Comparison of ENCODE assay signal across 9 mouse cellular contexts in genomic region chr4:137308377-137308776, GRCm38 (mm10). TPM values are rescaled to one million over a fixed set of nuclear protein-coding genes. Genes with fewer than 3 reads are reported as not detected.
DNase-seq lines count a peak whose midpoint lies in the region; ATAC-seq lines count a peak whose summit lies in the region.
"Had no signal": no experiment of that assay in that cellular context is flagged by ENCODE, and none has a peak within 500 bp of the region (broad histone marks: within the 10 kb centered on the region; RNA-seq: fewer than 3 reads in every experiment).

No protein-coding gene starts in this region.

- no peak overlapping the region for H3K27ac ChIP-seq in intestine, embryonic 14.5 days (ENCODE audit: low read depth)
- H3K27ac ChIP-seq in intestine, embryonic 15.5 days: no peak overlapping the region
- H3K27ac ChIP-seq: lung, embryonic 15.5 days had no signal

- peak; percentile 70 for DNase-seq in intestine, embryonic 14.5 days (ENCODE audit: low spot score)
- DNase-seq in thymus, postnatal 14 days: peak; percentile 16
- DNase-seq in thymus, postnatal 36 days: no peak
- peak; percentile 35 for DNase-seq in c-Kit-positive CD71-positive TER-119-positive erythroid progenitor cells, embryonic 14.5 days (ENCODE audit: low spot score)
- peak; percentile 31 to 44 for DNase-seq in kidney, postnatal 36 days
- no peak for DNase-seq in spleen, postnatal 10 days (ENCODE audit: low spot score in 2 of 2)
- no peak for DNase-seq in gastrocnemius, postnatal 36 days

- no peaks in the 10 kb centered on the region for H3K9me3 ChIP-seq in intestine, embryonic 14.5 days (ENCODE audit: control insufficient read depth, low read length)
- no peaks in the 10 kb centered on the region for H3K9me3 ChIP-seq in intestine, embryonic 15.5 days
- H3K9me3 ChIP-seq: lung, embryonic 15.5 days had no signal

- 0 out of 2 replicates have a peak, but pooled peaks cover 9% of the 10 kb centered on the region for H3K36me3 ChIP-seq in intestine, embryonic 14.5 days (ENCODE audit: control insufficient read depth, insufficient read depth, low read length)
- no peaks in the 10 kb centered on the region for H3K36me3 ChIP-seq in intestine, embryonic 15.5 days

- no peak overlapping the region for H3K4me3 ChIP-seq in intestine, embryonic 14.5 days (ENCODE audit: low read depth, low read length)
- no peak overlapping the region for H3K4me3 ChIP-seq in intestine, embryonic 15.5 days (replicated peaks)
- H3K4me3 ChIP-seq: lung, embryonic 15.5 days had no signal

- no peak overlapping the region for H3K4me2 ChIP-seq in intestine, embryonic 14.5 days (ENCODE audit: low read length)
- H3K4me2 ChIP-seq in intestine, embryonic 15.5 days (replicated peaks): no peak overlapping the region
- H3K4me2 ChIP-seq: lung, embryonic 15.5 days had no signal

- no peak overlapping the region for H3K9ac ChIP-seq in intestine, embryonic 14.5 days (ENCODE audit: low read length)
- H3K9ac ChIP-seq in intestine, embryonic 15.5 days: no peak overlapping the region
- H3K9ac ChIP-seq: lung, embryonic 15.5 days had no signal

- WGBS in intestine, embryonic 14.5 days: 50% methylated on average over 5 of the region's 5 CpGs
- WGBS in intestine, embryonic 15.5 days: 42% methylated on average over 5 of the region's 5 CpGs

- intact Hi-C loops in gastrocnemius, postnatal 36 days (cut with DNase I): loop anchor here (2.0 to 10.0 kb wide), 2 partner anchors 232 to 384 kb away; no protein-coding TSS in a partner anchor

- no peak for ATAC-seq in intestine, embryonic 14.5 days (replicated peaks; ENCODE audit: low FRiP score, low TSS enrichment, low read depth)
- ATAC-seq in intestine, embryonic 15.5 days: no peak

- H3K27me3 ChIP-seq in intestine, embryonic 14.5 days (replicated peaks; ENCODE audit: control insufficient read depth, insufficient read depth, low read length): no peaks in the 10 kb centered on the region
- H3K27me3 ChIP-seq in intestine, embryonic 15.5 days (replicated peaks): no peaks in the 10 kb centered on the region
- H3K27me3 ChIP-seq: lung, embryonic 15.5 days had no signal

- H3K4me1 ChIP-seq in intestine, embryonic 14.5 days (replicated peaks; ENCODE audit: control insufficient read depth, insufficient read depth, low read length): peaks cover 25% of the 10 kb centered on the region
- peaks cover 31% of the 10 kb centered on the region for H3K4me1 ChIP-seq in intestine, embryonic 15.5 days (replicated peaks)

RNA-seq across cellular contexts. Expression of gene Wnt4, which starts 31.1 kb away (rescaled TPM):
- 1.8 and 2.2 TPM in 2 replicates for polyA plus RNA-seq in intestine, embryonic 14.5 days (2014; fragmentation: Nextera tagmentation; extraction: Ambion mirVana)
- 2.8 and 4.0 TPM in 2 replicates for polyA plus RNA-seq in intestine, embryonic 15.5 days (2015; fragmentation: Nextera tagmentation; extraction: Ambion mirVana)
- total RNA-seq in gastrocnemius, postnatal 36 days (2021): 1 to 10 TPM; 5.7 to 9.8 TPM

RNA-seq across cellular contexts. Expression of gene Cdc42, which starts 49.1 kb away (rescaled TPM):
- polyA plus RNA-seq in intestine, embryonic 14.5 days (2014; fragmentation: Nextera tagmentation; extraction: Ambion mirVana): 632 and 704 TPM in 2 replicates
- polyA plus RNA-seq in intestine, embryonic 15.5 days (2015; fragmentation: Nextera tagmentation; extraction: Ambion mirVana): 653 and 697 TPM in 2 replicates
- 100 to 1,000 TPM; 158 to 176 TPM for total RNA-seq in gastrocnemius, postnatal 36 days (2021)

Comparison
In these comparisons a context has a peak if more than half of its experiments do, and no peak if none do; other contexts are left out.
1. DNase-seq: peak in intestine, embryonic 14.5 days (single experiment), thymus, postnatal 14 days (single experiment), c-Kit-positive CD71-positive TER-119-positive erythroid progenitor cells, embryonic 14.5 days (single experiment) and kidney, postnatal 36 days (2 of 2); none in thymus, postnatal 36 days (0 of 2), spleen, postnatal 10 days (0 of 2) and gastrocnemius, postnatal 36 days (0 of 2).